Mouse (Mus musculus) heart, adult 2 months (tissue): Measurements from ENCODE around the gene Srrm3. TPM values are rescaled to one million over a fixed set of nuclear protein-coding genes. Genes with fewer than 3 reads are reported as not detected.

ENCODE experiments used
- DNase-seq, 2 experiments: peaks; one replicate each; pipeline ENCODE4 v3.0.0; 2021
- H3K27ac ChIP-seq: fragments of 200-600 bp; 2 replicates; pipeline ENCODE4 v1.8.1; 2022
- H3K27me3 ChIP-seq: fragments of 200-500 bp; 2 replicates; pipeline ENCODE4 v1.6.1; 2012; ENCODE audit warnings: mild to moderate bottlenecking, low read length, inconsistent platforms, mixed read lengths; ENCODE audit not compliant: control insufficient read depth, insufficient read depth
- H3K36me3 ChIP-seq: fragments of 200-500 bp; 2 replicates; pipeline ENCODE4 v1.6.1; 2012; ENCODE audit warnings: low read length, inconsistent platforms; ENCODE audit not compliant: control insufficient read depth, insufficient read depth
- H3K4me1 ChIP-seq: fragments of 200-500 bp; 2 replicates; pipeline ENCODE4 v1.6.1; 2011; ENCODE audit warnings: low read length; ENCODE audit not compliant: control insufficient read depth, insufficient read depth
- H3K4me3 ChIP-seq: fragments of 200-600 bp; 2 replicates; pipeline ENCODE4 v1.8.1; 2022
- H3K79me2 ChIP-seq: fragments of 200-500 bp; replicated peaks from 2 replicates; pipeline ENCODE4 v1.6.1; 2012; ENCODE audit warnings: mild to moderate bottlenecking, inconsistent platforms, low read length, moderate library complexity, mixed read lengths; ENCODE audit not compliant: control insufficient read depth, insufficient read depth
- H3K9ac ChIP-seq: fragments of 200-500 bp; 2 replicates; pipeline ENCODE4 v1.6.1; 2012; ENCODE audit warnings: low read depth, mild to moderate bottlenecking, control low read depth, inconsistent platforms, low read length, mixed read lengths
- CTCF ChIP-seq: fragments of 200-600 bp; IDR thresholded peaks from 2 replicates; pipeline ENCODE4 v1.8.1; 2022; ENCODE audit warnings: antibody characterized with exemption, mild to moderate bottlenecking, moderate library complexity
- EP300 ChIP-seq: fragments of 200-500 bp; IDR thresholded peaks from 2 replicates; pipeline ENCODE4 v1.6.1; 2011; ENCODE audit warnings: low read depth, low read length, control low read depth; ENCODE audit not compliant: insufficient read depth
- POLR2A ChIP-seq: fragments of 200-500 bp; IDR thresholded peaks from 2 replicates; pipeline ENCODE4 v1.6.1; 2011; ENCODE audit warnings: mild to moderate bottlenecking, low read depth, low read length, control low read depth; ENCODE audit not compliant: insufficient read depth
- WGBS: fragments of 180-500 bp; shearing (Covaris S2); methylation state at CpG from one replicate; pipeline ENCODE4 v1.1.7; 2018; 5-methylcytosine and 5-hydroxymethylcytosine counted together
- intact Hi-C: fragments of 180-260 bp; cut with DNase I; formaldehyde crosslinking; loops from one replicate; pipeline ENCODE4 v1.15.1; 2025
- polyA plus RNA-seq: library from polyadenylated mRNA; depleted of rRNA; stranded (reverse); fragments of >200 nt; gene quantifications from 2 replicates; pipeline ENCODE4 v1.2.3, GENCODE M21; 2012
- total RNA-seq, 2 experiments: library from RNA; stranded (reverse); gene quantifications; 2 replicates each; pipeline ENCODE4 v1.2.3; 2021

Gene Srrm3
- total and polyA plus RNA-seq, 3 experiments = not detected

DNA sequence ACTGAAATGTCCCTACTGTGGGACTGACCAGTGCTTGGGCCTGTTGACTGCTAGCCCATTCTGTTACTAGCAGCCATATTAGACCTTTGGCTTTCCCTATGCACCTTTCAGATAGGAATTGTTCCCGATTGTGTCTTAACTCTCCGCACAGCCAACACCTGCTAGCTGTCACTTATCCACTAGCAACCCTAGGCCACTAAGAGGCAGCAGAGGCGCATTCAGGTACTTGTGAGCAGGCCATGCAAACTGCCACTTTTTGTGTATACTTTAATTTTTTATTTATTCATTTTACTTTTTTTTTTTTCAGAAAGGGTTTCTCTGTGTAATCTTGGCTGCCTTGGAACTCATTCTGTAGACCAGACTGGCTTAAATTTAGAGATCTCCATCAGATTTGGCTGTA lies 94.0 kb downstream of the Srrm3 start:
- Histone ChIP-seq H3K4me1 (no peaks in the 10 kb centered on the region), H3K9ac (no peak overlapping the region), H3K27me3 (no peaks in the 10 kb centered on the region), H3K27ac (no peak overlapping the region), H3K36me3 (no peaks in the 10 kb centered on the region), H3K79me2 (no peaks in the 10 kb centered on the region), H3K4me3 (no peak overlapping the region)
- DNase-seq = no peak
- WGBS = 87% methylated on average over 3 of the region's 3 CpGs
- intact Hi-C loops = loop anchor here (5.0 kb wide), 1 partner anchor 147 kb away; no protein-coding TSS in a partner anchor
- TF ChIP-seq CTCF (peak; percentile 66), POLR2A (no peak)

DNA sequence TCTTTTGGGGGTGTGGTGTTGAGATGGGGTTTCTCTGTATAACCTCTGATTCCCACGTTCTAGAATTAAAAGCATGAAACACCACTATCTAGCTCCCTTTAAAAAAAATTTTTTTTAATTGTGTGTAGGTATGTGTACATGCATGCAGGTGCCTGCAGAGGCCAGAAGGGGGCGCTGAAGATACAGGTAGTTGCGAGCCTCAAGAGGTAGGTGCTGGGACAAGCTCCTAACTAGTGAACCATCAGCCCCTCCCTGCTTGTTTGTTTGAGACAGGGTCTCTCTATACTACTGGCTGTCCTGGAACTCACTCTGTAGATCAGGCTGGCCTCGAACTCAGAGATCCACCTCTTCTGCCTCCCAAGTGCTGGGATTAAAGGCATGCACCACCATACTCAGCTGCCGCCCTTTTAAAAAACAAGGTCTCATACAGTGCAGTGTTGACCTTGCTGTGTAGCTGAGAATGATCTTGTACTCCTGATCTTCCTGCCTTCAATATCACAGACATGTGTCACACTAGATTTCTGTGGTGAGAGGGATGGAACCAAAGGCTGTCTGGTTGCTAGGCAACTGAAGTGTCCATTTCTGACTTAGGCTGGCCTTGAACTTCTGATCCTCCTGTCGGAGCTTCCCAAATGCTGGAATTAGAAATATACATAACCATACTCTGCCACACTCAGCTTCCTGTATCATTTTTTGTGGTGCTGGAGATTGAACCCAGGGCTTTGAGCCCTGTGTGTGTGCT lies 94.8 kb downstream of the Srrm3 start:
- intact Hi-C loops = loop anchor here (2.0 to 5.0 kb wide), 2 partner anchors 25 to 146 kb away; no protein-coding TSS in a partner anchor
- H3K4me3 ChIP-seq = no peak overlapping the region
- WGBS = 61% methylated on average over 6 of the region's 6 CpGs

DNA sequence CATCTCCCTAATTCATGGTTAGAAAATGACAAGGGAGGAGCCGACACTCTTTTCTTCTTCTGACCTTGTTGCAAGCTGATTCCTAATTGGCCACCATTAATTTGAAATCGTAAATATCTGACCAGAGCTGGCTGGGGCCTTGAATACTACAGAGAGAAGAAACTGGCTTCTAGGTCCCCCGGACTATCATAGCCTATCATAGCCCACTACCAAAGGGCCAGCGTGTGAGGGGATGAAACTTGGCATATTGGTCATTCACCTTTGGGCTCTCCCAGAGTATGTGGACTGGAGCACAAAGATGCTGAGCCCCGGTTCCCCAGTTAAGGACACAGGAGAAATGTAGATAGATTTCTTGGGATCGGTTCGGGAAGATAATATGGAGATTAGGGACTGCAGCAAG lies 96.4 kb downstream of the Srrm3 start:
- H3K79me2 ChIP-seq = no peaks in the 10 kb centered on the region
- H3K27ac ChIP-seq = peak overlapping the region; percentile 61; the same call in 1 of the 2 replicates
- no peak for TF ChIP-seq POLR2A
- TF ChIP-seq EP300 = no peak
- TF ChIP-seq CTCF = no peak
- 37% methylated on average over 7 of the region's 7 CpGs for WGBS
- H3K4me3 ChIP-seq = peak overlapping the region; percentile 48; the same call in 1 of the 2 replicates
- no peaks in the 10 kb centered on the region for H3K27me3 ChIP-seq
- H3K9ac ChIP-seq = no peak overlapping the region
- intact Hi-C loops = loop anchor here (2.0 to 5.0 kb wide), 2 partner anchors 26 to 144 kb away; no protein-coding TSS in a partner anchor
- peaks cover 6% of the 10 kb centered on the region for H3K4me1 ChIP-seq
- no peaks in the 10 kb centered on the region; the same call in 1 of the 2 replicates for H3K36me3 ChIP-seq
- no peak for DNase-seq

More for the DNA sequence above, 94.8 kb downstream of the Srrm3 start:
- H3K4me1 ChIP-seq = peaks cover 2% of the 10 kb centered on the region; the same call in 1 of the 2 replicates
- no peaks in the 10 kb centered on the region for H3K79me2 ChIP-seq
- DNase-seq = no peak
- H3K36me3 ChIP-seq = no peaks in the 10 kb centered on the region
- no peak overlapping the region for H3K27ac ChIP-seq
- H3K9ac ChIP-seq = no peak overlapping the region
- no peaks in the 10 kb centered on the region for H3K27me3 ChIP-seq
- TF ChIP-seq CTCF (peak; percentile 53), EP300 (no peak), POLR2A (no peak)

DNA sequence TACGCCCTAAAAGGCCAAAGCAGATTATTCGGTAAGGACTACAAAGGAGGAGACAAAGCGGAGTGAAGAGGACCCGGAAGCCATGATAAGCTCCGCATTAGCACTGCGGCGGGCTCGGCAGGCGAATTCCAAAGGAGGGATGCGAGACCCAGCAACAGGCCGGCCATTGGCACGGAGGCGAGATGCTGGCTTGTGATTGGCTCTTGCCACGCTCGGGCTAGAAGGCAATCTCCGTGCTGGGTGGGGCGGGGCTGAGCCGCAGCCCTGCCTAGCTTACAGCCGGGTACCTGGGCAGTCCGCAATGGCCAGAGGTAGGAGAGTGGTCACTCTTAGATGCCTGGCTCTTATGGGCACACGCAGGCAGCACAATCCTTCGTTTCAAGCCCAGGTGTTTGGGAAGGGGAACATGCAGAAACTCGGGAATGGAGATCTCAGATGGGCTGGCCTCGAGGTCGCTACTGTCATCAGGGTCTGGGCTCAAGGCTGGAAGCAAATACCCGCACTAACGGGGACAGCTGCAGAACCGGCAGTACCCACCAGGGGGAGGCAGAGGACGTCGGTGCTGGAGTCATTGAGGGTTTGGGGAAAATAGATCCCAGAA lies 97.0 kb downstream of the Srrm3 start:
- peaks cover 6% of the 10 kb centered on the region for H3K4me1 ChIP-seq
- H3K27me3 ChIP-seq = no peaks in the 10 kb centered on the region
- peak; percentile 93 for TF ChIP-seq EP300
- TF ChIP-seq POLR2A = peak; percentile 78
- TF ChIP-seq CTCF = peak; percentile 99; the same call in 1 of the 2 replicates
- intact Hi-C loops = loop anchor here (2.0 to 5.0 kb wide), 4 partner anchors 27 to 144 kb away; partner anchors contain the start of gene Ywhag
- no peaks in the 10 kb centered on the region; the same call in 1 of the 2 replicates for H3K36me3 ChIP-seq
- H3K79me2 ChIP-seq = no peaks in the 10 kb centered on the region
- DNase-seq = peak; percentile 87 to 95
- H3K27ac ChIP-seq = peak overlapping the region; percentile 61
- peak overlapping the region; percentile 48 for H3K4me3 ChIP-seq
- H3K9ac ChIP-seq = peak overlapping the region; percentile 46
- 2% methylated on average over 30 of the region's 30 CpGs for WGBS

- no peak overlapping the region for H3K4me3 ChIP-seq
- no peak overlapping the region for H3K9ac ChIP-seq
These were observed 97.6 kb downstream of the Srrm3 start for GRCm38 (mm10) chr5:135904259-135904658.

More at GRCm38 (mm10) chr5:135904259-135904658, 97.6 kb downstream of the Srrm3 start:
- H3K27ac ChIP-seq = peak overlapping the region; percentile 61
- H3K36me3 ChIP-seq = no peaks in the 10 kb centered on the region; the same call in 1 of the 2 replicates
- TF ChIP-seq EP300 = no peak
- no peak for TF ChIP-seq POLR2A
- TF ChIP-seq CTCF = no peak
- intact Hi-C loops = loop anchor here (2.0 to 5.0 kb wide), 3 partner anchors 31 to 143 kb away; partner anchors contain the start of gene Ywhag
- no peaks in the 10 kb centered on the region for H3K27me3 ChIP-seq
- 63% methylated on average over 5 of the region's 5 CpGs for WGBS
- H3K79me2 ChIP-seq = no peaks in the 10 kb centered on the region
- DNase-seq = no peak
- peaks cover 8% of the 10 kb centered on the region for H3K4me1 ChIP-seq
